Mouse (Mus musculus) liver, embryonic 14.5 days (tissue): Measurements from ENCODE around the gene Cysltr1. TPM values are rescaled to one million over a fixed set of nuclear protein-coding genes. Genes with fewer than 3 reads are reported as not detected.

ENCODE experiments used
- ATAC-seq: fragments of 200-750 bp; cut with Nextera tagmentation; 2 replicates; pipeline ENCODE4 v1.8.0; 2017; ENCODE audit warnings: moderate number of reproducible peaks, mild to moderate bottlenecking, moderate library complexity; ENCODE audit not compliant: insufficient read depth
- DNase-seq, 3 experiments: peaks; one replicate each; pipeline ENCODE4 v3.0.0-alpha.2; 2012 to 2013; ENCODE audit warnings: low read depth in 3 of 3, low spot score in 3 of 3
- H3K27ac ChIP-seq: fragments of 300-500 bp; sonication (generic); 2 replicates; pipeline ENCODE4 v1.5.1; 2014; ENCODE audit warnings: moderate library complexity, mild to moderate bottlenecking, control low read depth, inconsistent platforms
- H3K27me3 ChIP-seq: fragments of 300-500 bp; sonication (generic); 2 replicates; pipeline ENCODE4 v1.6.1; 2014; ENCODE audit warnings: mild to moderate bottlenecking, low read length, moderate library complexity; ENCODE audit not compliant: control insufficient read depth, insufficient read depth
- H3K36me3 ChIP-seq: fragments of 300-500 bp; sonication (generic); replicated peaks from 2 replicates; pipeline ENCODE4 v1.6.1; 2014; ENCODE audit warnings: low read depth; ENCODE audit not compliant: control insufficient read depth, insufficient read depth
- H3K4me1 ChIP-seq, 2 experiments: fragments of 200-500 bp in 1 of 2; fragments of 300-500 bp in 1 of 2; sonication (generic) in 1 of 2; replicated peaks; 2 replicates each; pipeline ENCODE4 v1.6.1; 2012 to 2014; ENCODE audit warnings: antibody characterized with exemption in 1 of 2, inconsistent platforms in 1 of 2, low read length in 1 of 2; ENCODE audit not compliant: control insufficient read depth in 2 of 2, insufficient read depth in 2 of 2
- H3K4me2 ChIP-seq: fragments of 300-500 bp; sonication (generic); 2 replicates; pipeline ENCODE4 v1.6.1; 2014; ENCODE audit warnings: low read depth, mild to moderate bottlenecking, control low read depth, moderate library complexity
- H3K4me3 ChIP-seq, 2 experiments: fragments of 200-500 bp in 1 of 2; fragments of 300-500 bp in 1 of 2; sonication (generic) in 1 of 2; 2 replicates each; pipeline ENCODE4 v1.5.1; 2012 to 2014; ENCODE audit warnings: low read depth in 2 of 2, low read length in 2 of 2, mild to moderate bottlenecking in 2 of 2, control low read depth in 1 of 2, inconsistent platforms in 1 of 2, moderate library complexity in 1 of 2; ENCODE audit not compliant: insufficient read depth in 1 of 2
- H3K9ac ChIP-seq: fragments of 300-500 bp; sonication (generic); replicated peaks from 2 replicates; pipeline ENCODE4 v1.6.1; 2014; ENCODE audit warnings: mild to moderate bottlenecking, control low read depth, moderate library complexity
- H3K9me3 ChIP-seq: fragments of 300-500 bp; sonication (generic); 2 replicates; pipeline ENCODE4 v1.6.1; 2016; ENCODE audit warnings: low read length, mixed read lengths; ENCODE audit not compliant: control insufficient read depth
- CTCF ChIP-seq: IDR thresholded peaks from 2 replicates; pipeline ENCODE4 v1.5.1; 2016; ENCODE audit warnings: antibody characterized with exemption, low read depth, control low read depth
- EP300 ChIP-seq: IDR thresholded peaks from 2 replicates; pipeline ENCODE4 v1.6.1; 2016; ENCODE audit warnings: antibody characterized with exemption, low read depth
- WGBS: fragments of 180-500 bp; shearing (Covaris S2); extraction: QIAGEN DNeasy Blood & Tissue Kit; methylation state at CpG from one replicate; pipeline ENCODE4 v1.1.7; 2014; ENCODE audit not compliant: insufficient replicate concordance; 5-methylcytosine and 5-hydroxymethylcytosine counted together
- polyA plus RNA-seq, 2 experiments: library from polyadenylated mRNA; depleted of rRNA in 1 of 2; stranded (reverse) in 1 of 2; unstranded in 1 of 2; fragments of >200 nt; fragmentation: Nextera tagmentation in 1 of 2; extraction: Ambion mirVana in 1 of 2; gene quantifications; 2 replicates each; pipeline versions ENCODE4 v1.2.1 to v1.2.3; 2012 to 2014

Cysltr1 gene
- polyA plus RNA-seq, 2 experiments = 0.58 to 1.5 TPM

DNA sequence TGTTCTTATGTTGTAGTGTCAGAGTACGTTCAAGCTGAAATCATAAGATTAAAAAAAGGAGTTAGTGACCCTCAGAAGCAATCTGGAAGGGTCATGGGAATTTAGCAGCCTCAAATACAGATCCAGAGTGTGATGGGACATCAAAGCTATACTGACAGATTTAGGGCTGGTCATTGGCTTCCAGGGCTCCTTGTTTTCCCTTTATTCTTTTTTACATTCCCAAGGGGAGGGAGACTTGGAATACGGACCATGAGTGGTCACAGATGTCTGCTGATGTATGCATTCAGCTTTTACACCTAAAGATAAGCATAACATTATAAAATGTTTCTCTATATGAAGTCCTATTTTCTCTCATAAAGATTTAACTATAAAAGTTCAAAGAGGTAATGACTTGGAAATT lies 21.3 kb downstream of the Cysltr1 start:
- Histone ChIP-seq H3K4me3 (no peak overlapping the region), H3K27ac (no peak overlapping the region), H3K27me3 (no peaks in the 10 kb centered on the region), H3K4me1 (no peaks in the 10 kb centered on the region), H3K4me2 (no peak overlapping the region), H3K9ac (no peak overlapping the region), H3K36me3 (no peaks in the 10 kb centered on the region), H3K9me3 (no peaks in the 10 kb centered on the region)
- WGBS = 33% methylated on average over 2 of the region's 2 CpGs
- ATAC-seq (no peak), DNase-seq (no peak)
- TF ChIP-seq CTCF (no peak), EP300 (no peak)

DNA sequence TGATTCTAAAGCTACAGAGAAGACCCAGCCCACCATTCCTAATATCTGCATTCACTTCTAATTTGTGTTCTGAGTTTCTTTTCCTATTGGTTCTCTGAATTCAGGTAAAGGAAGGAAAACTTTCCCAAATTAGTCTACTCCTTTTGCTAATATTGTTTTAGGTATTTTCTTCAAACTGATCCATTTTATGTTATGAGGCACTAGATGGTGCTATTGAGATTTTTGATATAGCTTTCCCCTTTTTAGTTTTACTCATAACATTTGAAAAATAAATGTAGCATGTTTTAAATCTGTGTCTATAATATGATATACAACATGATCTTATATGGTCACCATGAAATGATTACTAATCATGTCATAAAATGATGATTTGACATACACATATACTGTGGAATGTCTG lies 23.1 kb downstream of the Cysltr1 start:
- Histone ChIP-seq H3K36me3 (no peaks in the 10 kb centered on the region), H3K9me3 (no peaks in the 10 kb centered on the region), H3K9ac (no peak overlapping the region), H3K27ac (no peak overlapping the region), H3K4me1 (no peaks in the 10 kb centered on the region), H3K27me3 (no peaks in the 10 kb centered on the region), H3K4me2 (no peak overlapping the region), H3K4me3 (no peak overlapping the region)
- DNase-seq (no peak), ATAC-seq (no peak)
- TF ChIP-seq CTCF = no peak
- TF ChIP-seq EP300 = no peak

DNA sequence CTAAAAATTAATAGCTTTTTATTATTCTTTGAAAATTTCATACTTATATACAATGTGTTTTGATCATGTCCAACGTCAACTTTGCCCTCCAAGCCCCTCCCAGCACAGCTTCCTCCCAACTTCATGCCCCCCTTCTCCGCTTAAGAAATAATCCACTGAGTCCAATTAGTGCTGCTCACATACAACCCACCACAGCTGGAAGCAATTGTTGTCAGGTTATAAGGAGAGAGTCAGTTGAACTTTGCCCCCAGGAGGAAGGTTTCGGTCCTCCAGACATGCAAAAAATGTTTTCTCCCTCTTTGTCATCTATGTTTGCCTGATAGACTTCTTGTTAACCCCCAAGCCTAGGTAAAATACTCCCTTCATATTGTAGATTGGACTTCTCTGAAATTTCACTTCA lies 24.5 kb downstream of the Cysltr1 start:
- H3K4me3 ChIP-seq = no peak overlapping the region
- ATAC-seq (no peak), DNase-seq (no peak)
- WGBS = 49% methylated on average over 3 of the region's 3 CpGs
- H3K9ac ChIP-seq = no peak overlapping the region
- no peaks in the 10 kb centered on the region for H3K4me1 ChIP-seq
- no peak overlapping the region for H3K27ac ChIP-seq
- H3K4me2 ChIP-seq = no peak overlapping the region
- H3K27me3 ChIP-seq = no peaks in the 10 kb centered on the region
- no peaks in the 10 kb centered on the region for H3K9me3 ChIP-seq
- no peaks in the 10 kb centered on the region for H3K36me3 ChIP-seq
- TF ChIP-seq CTCF (no peak), EP300 (no peak)

DNA sequence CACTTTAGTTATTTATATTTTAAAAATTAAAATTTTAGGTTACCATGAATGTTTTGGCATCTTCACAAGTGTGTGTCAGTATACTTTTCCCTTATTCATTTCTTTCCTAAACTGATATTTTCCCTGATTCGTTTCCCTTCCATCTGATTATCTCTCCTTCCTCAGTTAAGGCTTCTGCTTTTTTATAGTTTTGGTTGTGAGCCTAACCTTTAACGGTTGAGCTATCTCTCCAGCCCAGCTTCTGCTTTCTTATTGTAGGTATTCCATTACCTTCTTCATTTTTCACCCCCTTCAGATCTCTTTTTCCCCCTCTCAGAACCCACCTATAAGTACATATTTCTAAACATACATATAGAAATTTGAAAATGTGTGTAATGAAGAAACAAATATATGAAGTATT lies 48.0 kb downstream of the Cysltr1 start:
- 34% methylated on average over 2 of the region's 2 CpGs for WGBS
- no peak overlapping the region for H3K9ac ChIP-seq
- ATAC-seq (no peak), DNase-seq (no peak)
- H3K4me2 ChIP-seq = no peak overlapping the region
- H3K27ac ChIP-seq = no peak overlapping the region
- no peaks in the 10 kb centered on the region for H3K36me3 ChIP-seq
- no peak for TF ChIP-seq CTCF
- TF ChIP-seq EP300 = no peak
- H3K4me3 ChIP-seq = no peak overlapping the region
- no peaks in the 10 kb centered on the region for H3K27me3 ChIP-seq
- no peaks in the 10 kb centered on the region for H3K4me1 ChIP-seq
- H3K9me3 ChIP-seq = no peaks in the 10 kb centered on the region

DNA sequence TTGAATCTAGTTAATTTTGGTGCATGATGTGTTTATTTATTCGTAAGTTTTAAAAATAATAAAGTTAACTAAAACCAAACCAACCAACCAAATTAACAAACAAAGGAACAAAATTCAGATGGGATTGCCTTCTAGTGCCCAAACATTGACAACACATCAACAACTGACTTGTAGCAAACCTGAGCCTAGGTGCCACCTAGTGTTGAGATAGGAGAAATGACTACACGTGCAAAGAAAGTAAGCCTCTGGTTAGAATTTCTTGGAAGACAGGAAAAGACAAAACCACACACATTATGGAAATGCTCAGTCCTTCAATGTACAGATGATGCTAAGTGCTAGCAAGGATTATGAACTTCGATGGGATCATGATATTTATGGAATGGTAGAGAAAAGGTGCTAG lies 67.1 kb downstream of the Cysltr1 start:
- Histone ChIP-seq H3K4me2 (no peak overlapping the region), H3K27ac (no peak overlapping the region), H3K9me3 (no peaks in the 10 kb centered on the region), H3K27me3 (no peaks in the 10 kb centered on the region), H3K4me1 (no peaks in the 10 kb centered on the region), H3K4me3 (no peak overlapping the region), H3K9ac (no peak overlapping the region), H3K36me3 (no peaks in the 10 kb centered on the region)
- 24% methylated on average over 3 of the region's 3 CpGs for WGBS
- ATAC-seq (no peak), DNase-seq (no peak)
- TF ChIP-seq CTCF (no peak), EP300 (no peak)

Other genes with a start within 250 kb of the Cysltr1 start
- 0.15 and 0.16 TPM in 2 replicates for gene Fndc3c1, start 118.3 kb downstream of the Cysltr1 start, polyA plus RNA-seq (2012; rRNA removed)
- gene Fndc3c1, start 118.3 kb downstream of the Cysltr1 start, polyA plus RNA-seq (2014; fragmentation: Nextera tagmentation; extraction: Ambion mirVana) = 0.09 and 0.27 TPM in 2 replicates
- gene Gm5127, start 20.5 kb downstream of the Cysltr1 start, polyA plus RNA-seq (2012; rRNA removed) = 0.02 TPM in 1 of 2 replicates, not detected in the other
- 0.08 and 0.10 TPM in 2 replicates for gene Gm5127, start 20.5 kb downstream of the Cysltr1 start, polyA plus RNA-seq (2014; fragmentation: Nextera tagmentation; extraction: Ambion mirVana)
- gene Rtl3, start 237.0 kb upstream of the Cysltr1 start, polyA plus RNA-seq (2012; rRNA removed) = 1.0 and 1.1 TPM in 2 replicates
- 1.6 and 1.7 TPM in 2 replicates for gene Rtl3, start 237.0 kb upstream of the Cysltr1 start, polyA plus RNA-seq (2014; fragmentation: Nextera tagmentation; extraction: Ambion mirVana)